Mouse (Mus musculus) heart, embryonic 13.5 days (tissue): Measurements from ENCODE around the gene Fndc8. TPM values are rescaled to one million over a fixed set of nuclear protein-coding genes. Genes with fewer than 3 reads are reported as not detected.
"Not testable (repeated sequence)": the region's sequence is repeated elsewhere in the genome, so short reads cannot be mapped to it uniquely, and the experiment has no call there.

Source experiments
- ATAC-seq: fragments of 200-750 bp; cut with Nextera tagmentation; 2 replicates; pipeline ENCODE4 v1.8.0; 2017; ENCODE audit warnings: moderate TSS enrichment; ENCODE audit not compliant: insufficient number of reproducible peaks, low FRiP score, low TSS enrichment; ENCODE audit errors: extremely low read depth
- H3K27ac ChIP-seq: fragments of 300-500 bp; sonication (generic); replicated peaks from 2 replicates; pipeline ENCODE4 v1.5.1; 2015; ENCODE audit warnings: moderate library complexity, mild to moderate bottlenecking, inconsistent platforms
- H3K27me3 ChIP-seq: fragments of 300-500 bp; sonication (generic); replicated peaks from 2 replicates; pipeline ENCODE4 v1.6.1; 2015; ENCODE audit warnings: mild to moderate bottlenecking, inconsistent platforms
- H3K36me3 ChIP-seq: fragments of 300-500 bp; sonication (generic); 2 replicates; pipeline ENCODE4 v1.6.1; 2015; ENCODE audit warnings: mild to moderate bottlenecking, inconsistent platforms
- H3K4me1 ChIP-seq: fragments of 300-500 bp; sonication (generic); 2 replicates; pipeline ENCODE4 v1.6.1; 2015; ENCODE audit warnings: inconsistent platforms
- H3K4me2 ChIP-seq: fragments of 300-500 bp; sonication (generic); 2 replicates; pipeline ENCODE4 v1.6.1; 2015; ENCODE audit warnings: inconsistent platforms, mild to moderate bottlenecking, moderate library complexity
- H3K4me3 ChIP-seq: fragments of 300-500 bp; sonication (generic); 2 replicates; pipeline ENCODE4 v1.5.1; 2015; ENCODE audit warnings: moderate library complexity, mild to moderate bottlenecking, inconsistent platforms
- H3K9ac ChIP-seq: fragments of 300-500 bp; sonication (generic); 2 replicates; pipeline ENCODE4 v1.6.1; 2015; ENCODE audit warnings: inconsistent platforms, mild to moderate bottlenecking, moderate library complexity
- H3K9me3 ChIP-seq: fragments of 300-500 bp; sonication (generic); 2 replicates; pipeline ENCODE4 v1.6.1; 2016; ENCODE audit warnings: inconsistent platforms
- WGBS: fragments of 180-500 bp; shearing (Covaris S2); methylation state at CpG from one replicate; pipeline ENCODE4 v1.1.7; 2015; ENCODE audit warnings: mixed read lengths; 5-methylcytosine and 5-hydroxymethylcytosine counted together
- polyA plus RNA-seq: library from polyadenylated mRNA; unstranded; fragments of >200 nt; fragmentation: Nextera tagmentation; extraction: Ambion mirVana; gene quantifications from 2 replicates; pipeline ENCODE4 v1.2.1, GENCODE M21; 2015

Fndc8 gene
- polyA plus RNA-seq, 1 experiment from 2014 or later, result 0.07 TPM

- Histone ChIP-seq H3K9me3 (no peaks in the 10 kb centered on the region), H3K27ac (peak overlapping the region; percentile 48; the same call in 1 of the 2 replicates), H3K36me3 (peaks cover 43% of the 10 kb centered on the region), H3K9ac (peak overlapping the region; percentile 52; the same call in 1 of the 2 replicates), H3K4me1 (peaks cover 43% of the 10 kb centered on the region), H3K4me2 (peak overlapping the region; percentile 72), H3K27me3 (no peaks in the 10 kb centered on the region; the same call in 1 of the 2 replicates), H3K4me3 (peak overlapping the region; percentile 33)
- 6% methylated on average over 16 of the region's 16 CpGs for WGBS
- no peak for ATAC-seq
Observed at GRCm38 (mm10) chr11:82914711-82915352, 22.9 kb downstream of the Fndc8 start.

DNA sequence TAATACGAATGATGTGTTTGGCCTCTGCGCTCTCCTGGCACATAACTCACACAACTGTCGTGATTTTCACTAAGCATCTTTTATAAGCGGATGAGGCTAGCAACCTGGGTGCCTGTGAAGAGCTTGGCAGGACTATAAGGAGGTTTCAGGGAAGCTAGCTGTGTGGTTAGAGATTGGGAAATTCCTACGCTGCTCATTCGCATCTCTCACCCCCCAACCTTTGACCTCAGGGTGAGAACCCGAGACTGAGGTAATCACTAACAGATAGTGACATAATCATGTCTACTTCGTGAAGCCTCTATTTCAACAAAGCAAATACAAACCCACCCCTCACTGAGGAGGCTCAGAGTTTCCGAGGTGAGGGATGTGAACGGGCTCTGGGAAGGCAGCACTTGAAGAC, 28.8 kb downstream of the Fndc8 start:
- 47% methylated on average over 10 of the region's 10 CpGs for WGBS

GRCm38 (mm10) chr11:82921691-82922090, 29.8 kb downstream of the Fndc8 start:
- H3K27ac ChIP-seq, result no peak overlapping the region
- no peak overlapping the region for H3K4me3 ChIP-seq
- no peaks in the 10 kb centered on the region for H3K9me3 ChIP-seq
- WGBS, result 72% methylated on average over 4 of the region's 4 CpGs
- peaks cover 93% of the 10 kb centered on the region for H3K36me3 ChIP-seq
- peaks cover 20% of the 10 kb centered on the region for H3K4me1 ChIP-seq
- no peak overlapping the region for H3K9ac ChIP-seq
- ATAC-seq, result no peak
- no peak overlapping the region for H3K4me2 ChIP-seq
- H3K27me3 ChIP-seq, result no peaks in the 10 kb centered on the region

More for the DNA sequence above, 28.8 kb downstream of the Fndc8 start:
- no peaks in the 10 kb centered on the region for H3K9me3 ChIP-seq
- H3K4me1 ChIP-seq, result peaks cover 17% of the 10 kb centered on the region
- H3K4me3 ChIP-seq, result no peak overlapping the region
- no peak overlapping the region for H3K4me2 ChIP-seq
- no peak overlapping the region for H3K27ac ChIP-seq
- H3K36me3 ChIP-seq, result peaks cover 92% of the 10 kb centered on the region
- no peak overlapping the region for H3K9ac ChIP-seq
- no peak for ATAC-seq
- no peaks in the 10 kb centered on the region for H3K27me3 ChIP-seq

GRCm38 (mm10) chr11:82923910-82924309, 32.0 kb downstream of the Fndc8 start:
- H3K9ac ChIP-seq, H3K4me2 ChIP-seq, H3K27me3 ChIP-seq, H3K27ac ChIP-seq, H3K4me3 ChIP-seq, ATAC-seq, H3K9me3 ChIP-seq: not testable (repeated sequence)
- WGBS, result 75% methylated on average over 6 of the region's 6 CpGs
- peaks cover 91% of the 10 kb centered on the region for H3K36me3 ChIP-seq
- H3K4me1 ChIP-seq, result peaks cover 20% of the 10 kb centered on the region

DNA sequence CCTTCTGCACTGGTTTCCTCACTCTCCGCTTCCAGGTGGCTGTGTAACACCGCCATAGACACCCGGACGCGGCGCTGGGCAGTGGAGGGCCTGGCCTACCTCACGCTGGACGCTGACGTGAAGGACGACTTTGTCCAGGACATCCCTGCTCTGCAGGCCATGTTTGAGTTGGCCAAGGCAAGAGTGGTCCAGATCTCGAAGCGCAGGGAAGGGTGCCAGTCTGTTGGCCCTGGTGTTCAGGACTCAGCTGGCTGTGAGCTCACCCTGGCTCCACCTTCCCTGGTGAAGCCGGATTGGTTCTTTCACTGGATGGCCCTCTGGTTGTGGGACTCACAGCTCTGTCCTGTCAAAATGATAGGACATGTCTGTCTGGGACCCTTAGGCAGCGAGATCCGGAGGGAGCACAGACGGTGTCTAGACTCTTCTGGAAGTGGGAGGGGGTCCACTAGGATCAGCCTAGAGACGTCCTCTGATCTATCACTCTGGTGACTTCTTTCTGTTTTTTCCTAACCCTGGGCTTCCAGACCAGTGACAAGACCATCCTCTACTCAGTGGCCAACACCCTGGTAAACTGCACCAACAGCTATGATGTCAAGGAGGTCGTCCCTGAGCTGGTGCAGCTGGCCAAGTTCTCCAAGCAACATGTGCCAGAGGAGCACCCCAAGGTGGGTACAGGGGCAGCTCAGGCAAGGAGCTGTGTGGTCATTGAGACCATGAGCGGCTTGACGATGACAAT, 37.1 kb downstream of the Fndc8 start:
- no peak; the same call in 1 of the 2 replicates for ATAC-seq
- peaks cover 81% of the 10 kb centered on the region for H3K36me3 ChIP-seq

DNA sequence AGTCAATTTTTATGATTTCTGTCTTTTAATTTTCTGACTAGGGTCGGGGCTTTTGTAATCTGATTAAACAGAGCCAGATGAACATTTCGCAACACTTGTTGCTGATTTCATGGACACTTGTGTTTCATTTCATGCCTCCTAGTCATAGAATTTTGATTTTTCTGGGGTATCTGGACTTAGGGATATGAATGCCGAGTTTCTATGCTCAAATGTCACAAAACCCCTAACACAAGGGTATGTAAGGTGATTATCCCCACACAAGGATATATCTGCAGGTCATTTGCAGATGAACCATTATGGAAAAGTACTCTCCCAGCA, 37.7 kb downstream of the Fndc8 start:
- Histone ChIP-seq H3K9me3 (no peaks in the 10 kb centered on the region), H3K9ac (no peak overlapping the region), H3K4me3 (peak overlapping the region; percentile 56; the same call in 1 of the 2 replicates), H3K27ac (no peak overlapping the region), H3K4me1 (peaks cover 24% of the 10 kb centered on the region), H3K4me2 (no peak overlapping the region), H3K27me3 (peaks cover 36% of the 10 kb centered on the region), H3K36me3 (peaks cover 81% of the 10 kb centered on the region)
- WGBS, result 66% methylated on average over 3 of the region's 3 CpGs
- no peak for ATAC-seq

More for the DNA sequence above, 37.1 kb downstream of the Fndc8 start:
- H3K9me3 ChIP-seq, result no peaks in the 10 kb centered on the region
- no peak overlapping the region for H3K4me3 ChIP-seq
- no peak overlapping the region for H3K4me2 ChIP-seq
- no peak overlapping the region for H3K9ac ChIP-seq
- H3K27ac ChIP-seq, result no peak overlapping the region
- H3K4me1 ChIP-seq, result peaks cover 28% of the 10 kb centered on the region
- H3K27me3 ChIP-seq, result peaks cover 31% of the 10 kb centered on the region
- 50% methylated on average over 20 of the region's 20 CpGs for whole genome bisulfite sequencing

- Histone ChIP-seq H3K36me3 (peaks cover 80% of the 10 kb centered on the region), H3K4me1 (peaks cover 17% of the 10 kb centered on the region), H3K27me3 (peaks cover 38% of the 10 kb centered on the region), H3K4me2 (peak overlapping the region; percentile 78), H3K4me3 (peak overlapping the region; percentile 56), H3K9ac (peak overlapping the region; percentile 84)
- not testable (repeated sequence) for H3K27ac ChIP-seq, H3K9me3 ChIP-seq, ATAC-seq
- 15% methylated on average over 79 of the region's 85 CpGs for WGBS
Observed at GRCm38 (mm10) chr11:82930391-82930955, 38.5 kb downstream of the Fndc8 start.

- H3K9me3 ChIP-seq, ATAC-seq, H3K27ac ChIP-seq: not testable (repeated sequence)
- H3K4me3 ChIP-seq, result peak overlapping the region; percentile 56
- peaks cover 11% of the 10 kb centered on the region for H3K4me1 ChIP-seq
- peaks cover 80% of the 10 kb centered on the region for H3K36me3 ChIP-seq
- H3K4me2 ChIP-seq, result peak overlapping the region; percentile 78
- 3% methylated on average over 45 of the region's 63 CpGs for WGBS
- H3K9ac ChIP-seq, result peak overlapping the region; percentile 84
- peaks cover 45% of the 10 kb centered on the region for H3K27me3 ChIP-seq
Observed at GRCm38 (mm10) chr11:82931161-82931560, 39.2 kb downstream of the Fndc8 start.

- not testable (repeated sequence) for ATAC-seq, H3K27ac ChIP-seq, H3K9me3 ChIP-seq
- H3K9ac ChIP-seq, result peak overlapping the region; percentile 84
- peaks cover 52% of the 10 kb centered on the region for H3K27me3 ChIP-seq
- peak overlapping the region; percentile 56 for H3K4me3 ChIP-seq
- 7% methylated on average over 111 of the region's 119 CpGs for WGBS
- peak overlapping the region; percentile 78 for H3K4me2 ChIP-seq
- H3K36me3 ChIP-seq, result peaks cover 80% of the 10 kb centered on the region
- H3K4me1 ChIP-seq, result peaks cover 11% of the 10 kb centered on the region
Observed at GRCm38 (mm10) chr11:82931671-82932450, 39.9 kb downstream of the Fndc8 start.

DNA sequence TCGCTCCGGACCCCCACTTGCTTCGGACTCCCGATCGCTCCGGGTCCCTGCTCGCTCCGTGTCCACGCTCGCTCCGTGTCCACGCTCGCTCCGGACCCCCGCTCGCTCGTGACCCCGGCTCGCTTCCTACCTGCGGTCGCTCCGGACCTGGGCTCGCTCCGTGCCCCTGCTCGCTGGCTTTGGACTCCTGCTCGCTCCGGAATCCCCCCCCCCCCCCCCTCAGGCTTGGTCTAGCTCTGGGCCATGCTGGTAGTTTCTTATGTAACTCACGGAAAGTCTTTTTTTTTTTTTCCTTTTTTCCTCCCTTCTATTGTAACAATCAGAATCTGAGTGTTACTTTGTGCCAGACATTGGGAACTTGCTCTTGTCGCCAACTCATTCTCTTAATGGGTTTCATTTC, 41.3 kb downstream of the Fndc8 start:
- peak overlapping the region; percentile 56 for H3K4me3 ChIP-seq
- peaks cover 53% of the 10 kb centered on the region for H3K27me3 ChIP-seq
- peak overlapping the region; percentile 78 for H3K4me2 ChIP-seq
- H3K4me1 ChIP-seq, result peaks cover 11% of the 10 kb centered on the region
- H3K27ac ChIP-seq, result no peak overlapping the region
- ATAC-seq, result no peak
- H3K9me3 ChIP-seq, result no peaks in the 10 kb centered on the region
- peak overlapping the region; percentile 84 for H3K9ac ChIP-seq
- WGBS, result 31% methylated on average over 29 of the region's 29 CpGs
- peaks cover 81% of the 10 kb centered on the region for H3K36me3 ChIP-seq

GRCm38 (mm10) chr11:82943336-82943735, 51.4 kb downstream of the Fndc8 start:
- Histone ChIP-seq H3K9me3 (no peaks in the 10 kb centered on the region), H3K36me3 (peaks cover 61% of the 10 kb centered on the region), H3K9ac (no peak overlapping the region), H3K27me3 (no peaks in the 10 kb centered on the region), H3K4me2 (no peak overlapping the region), H3K4me3 (no peak overlapping the region), H3K27ac (no peak overlapping the region), H3K4me1 (peaks cover 14% of the 10 kb centered on the region)
- whole genome bisulfite sequencing, result 49% methylated on average over 6 of the region's 6 CpGs
- ATAC-seq, result no peak
